24 mouse cellular contexts compared by ENCODE assay signal in the genomic region with DNA sequence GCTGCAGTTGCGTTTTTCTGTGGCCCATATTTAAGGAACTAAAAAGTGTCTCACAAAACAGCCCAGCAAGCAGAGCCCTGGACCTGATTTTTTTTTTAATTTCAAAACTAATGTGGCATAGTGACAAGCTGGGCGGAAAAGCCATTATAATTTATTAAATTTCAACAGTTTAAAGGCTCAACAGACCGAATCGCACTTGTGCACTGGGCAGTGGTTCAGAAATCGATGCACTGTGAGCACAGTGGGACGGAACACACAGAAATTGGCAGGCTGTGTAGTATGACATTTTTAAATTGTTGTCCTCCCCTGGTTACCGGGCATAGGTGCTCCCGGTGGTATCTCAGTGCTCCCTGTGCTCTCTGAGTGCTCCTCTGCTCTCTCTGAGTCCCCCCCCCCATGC. TPM values are rescaled to one million over a fixed set of nuclear protein-coding genes. Genes with fewer than 3 reads are reported as not detected.
A peak's percentile ranks its signal among the peaks of the same experiment; 100 is the strongest.
DNase-seq lines count a peak whose midpoint lies in the region; ATAC-seq and TF ChIP-seq lines count a peak whose summit lies in the region.
"Had no signal": no experiment of that assay in that cellular context is flagged by ENCODE, and none has a peak within 500 bp of the region (broad histone marks: within the 10 kb centered on the region; RNA-seq: fewer than 3 reads in every experiment).

No protein-coding gene starts in this region.

- no peak overlapping the region for H3K9ac ChIP-seq in hindbrain, postnatal 0 days (replicated peaks; ENCODE audit: low read length)
- no peak overlapping the region for H3K9ac ChIP-seq in heart, embryonic 11.5 days (ENCODE audit: low read depth, low read length)
- H3K9ac ChIP-seq: embryonic facial prominence, embryonic 15.5 days; heart, embryonic 15.5 days; hindbrain, embryonic 14.5 days; midbrain, embryonic 15.5 days; neural tube, embryonic 13.5 days had no signal

- H3K4me3 ChIP-seq in hindbrain, postnatal 0 days (ENCODE audit: low read length), result no peak overlapping the region
- H3K4me3 ChIP-seq in hindbrain, embryonic 10.5 days, result no peak overlapping the region
- no peak overlapping the region for H3K4me3 ChIP-seq in left cerebral cortex, adult 2 months
- no peak overlapping the region for H3K4me3 ChIP-seq in cerebellum, adult 2 months (replicated peaks; ENCODE audit: insufficient read depth, low read depth, low read length)
- no peak overlapping the region for H3K4me3 ChIP-seq in heart, embryonic 11.5 days (ENCODE audit: low read depth, low read length)
- H3K4me3 ChIP-seq: embryonic facial prominence, embryonic 15.5 days; heart, embryonic 15.5 days; midbrain, embryonic 15.5 days; myocyte; neural tube, embryonic 13.5 days had no signal

- H3K9me3 ChIP-seq in hindbrain, postnatal 0 days (ENCODE audit: low read length), result no peaks in the 10 kb centered on the region
- H3K9me3 ChIP-seq in hindbrain, embryonic 10.5 days, result peaks cover 5% of the 10 kb centered on the region; the same call in 1 of the 2 replicates
- no peaks in the 10 kb centered on the region for H3K9me3 ChIP-seq in heart, embryonic 11.5 days (replicated peaks; ENCODE audit: control insufficient read depth, low read length)
- H3K9me3 ChIP-seq: embryonic facial prominence, embryonic 15.5 days; heart, embryonic 15.5 days; midbrain, embryonic 15.5 days; neural tube, embryonic 13.5 days had no signal

- H3K27ac ChIP-seq in hindbrain, postnatal 0 days, result no peak overlapping the region
- H3K27ac ChIP-seq in hindbrain, embryonic 10.5 days, result no peak overlapping the region
- peak overlapping the region; percentile 55; the same call in 1 of the 2 replicates for H3K27ac ChIP-seq in left cerebral cortex, adult 2 months
- H3K27ac ChIP-seq in cerebellum, adult 2 months (ENCODE audit: insufficient read depth, low read length), result peak overlapping the region; percentile 40; the same call in 1 of the 2 replicates
- no peak overlapping the region for H3K27ac ChIP-seq in heart, embryonic 11.5 days (ENCODE audit: low read depth, low read length)
- H3K27ac ChIP-seq: embryonic facial prominence, embryonic 15.5 days; heart, embryonic 15.5 days; hindbrain, embryonic 14.5 days; midbrain, embryonic 15.5 days; neural tube, embryonic 13.5 days had no signal

- no peak for TF ChIP-seq POLR2A in cerebellum, adult 2 months (IDR thresholded peaks at IDR 0.05; ENCODE audit: borderline replicate concordance, insufficient read depth, low read length)

- no peak for ATAC-seq in hindbrain, postnatal 0 days
- ATAC-seq in heart, embryonic 11.5 days (replicated peaks; ENCODE audit: insufficient number of reproducible peaks, low FRiP score, low TSS enrichment), result no peak
- no peak for ATAC-seq in erythroid progenitor cell, adult 5-6 weeks (replicated peaks; ENCODE audit: low FRiP score, poor library complexity, severe bottlenecking)
- ATAC-seq: CD4-positive, CD25-positive, alpha-beta regulatory T cell, adult 4 months; midbrain, embryonic 15.5 days had no signal

- no peaks in the 10 kb centered on the region; the same call in 1 of the 2 replicates for H3K4me1 ChIP-seq in hindbrain, postnatal 0 days (ENCODE audit: insufficient read depth, low read length)
- H3K4me1 ChIP-seq in hindbrain, embryonic 10.5 days (replicated peaks), result no peaks in the 10 kb centered on the region
- peaks cover 29% of the 10 kb centered on the region for H3K4me1 ChIP-seq in cerebellum, adult 2 months (ENCODE audit: control insufficient read depth, insufficient read depth, low read length)
- no peaks in the 10 kb centered on the region for H3K4me1 ChIP-seq in heart, embryonic 11.5 days (ENCODE audit: control insufficient read depth, insufficient read depth, low read length)
- H3K4me1 ChIP-seq: embryonic facial prominence, embryonic 15.5 days; heart, embryonic 15.5 days; midbrain, embryonic 15.5 days had no signal

- DNase-seq in hindbrain, postnatal 0 days (ENCODE audit: low spot score), result peak; percentile 37
- no peak for DNase-seq in hindbrain, embryonic 10.5 days (ENCODE audit: low spot score)
- no peak for DNase-seq in left cerebral cortex, adult 2 months (ENCODE audit: extremely low spot score in 1 of 2, low spot score in 2 of 2)
- no peak for DNase-seq in left cerebral cortex, adult 11 months (ENCODE audit: low spot score)
- DNase-seq in cerebellum, adult 2 months, result peak; percentile 70 to 84
- peak; percentile 66 to 75 for DNase-seq in cerebellum, postnatal 25 days
- DNase-seq: adrenal gland, postnatal 25 days; heart, postnatal 36 days; lung, postnatal 4 days; retina, postnatal 1 day; thymus, adult 18-20 months; thymus, postnatal 4 days had no signal

- H3K36me3 ChIP-seq in hindbrain, postnatal 0 days (ENCODE audit: insufficient read depth, low read length), result no peaks in the 10 kb centered on the region
- H3K36me3 ChIP-seq in hindbrain, embryonic 10.5 days, result 0 out of 2 replicates have a peak, but pooled peaks cover 8% of the 10 kb centered on the region
- no peaks in the 10 kb centered on the region for H3K36me3 ChIP-seq in heart, embryonic 11.5 days (ENCODE audit: control insufficient read depth, insufficient read depth, low read length)
- H3K36me3 ChIP-seq: embryonic facial prominence, embryonic 15.5 days; heart, embryonic 15.5 days; midbrain, embryonic 15.5 days had no signal

- no peak overlapping the region for H3K4me2 ChIP-seq in hindbrain, postnatal 0 days (ENCODE audit: low read depth, low read length)
- H3K4me2 ChIP-seq in heart, embryonic 11.5 days, result no peak overlapping the region
- H3K4me2 ChIP-seq: embryonic facial prominence, embryonic 15.5 days; heart, embryonic 15.5 days; hindbrain, embryonic 14.5 days; midbrain, embryonic 15.5 days; neural tube, embryonic 13.5 days had no signal

- intact Hi-C loops in left cerebral cortex, adult 2 months (cut with DNase I), result no loop called here

- 42% methylated on average over 8 of the region's 8 CpGs for WGBS in hindbrain, postnatal 0 days
- WGBS in hindbrain, embryonic 10.5 days, result 93% methylated on average over 8 of the region's 8 CpGs
- 15% methylated on average over 8 of the region's 8 CpGs for WGBS in cerebellum, adult 2 months
- 88% methylated on average over 8 of the region's 8 CpGs for WGBS in heart, embryonic 11.5 days (ENCODE audit: insufficient replicate concordance)

- no peaks in the 10 kb centered on the region for H3K27me3 ChIP-seq in hindbrain, postnatal 0 days (ENCODE audit: insufficient read depth, low read length)
- H3K27me3 ChIP-seq in hindbrain, embryonic 10.5 days (ENCODE audit: insufficient read depth, poor library complexity, severe bottlenecking), result no peaks in the 10 kb centered on the region
- no peaks in the 10 kb centered on the region for H3K27me3 ChIP-seq in cerebellum, adult 2 months (ENCODE audit: control insufficient read depth, insufficient read depth, low read length)
- no peaks in the 10 kb centered on the region for H3K27me3 ChIP-seq in heart, embryonic 11.5 days (ENCODE audit: control insufficient read depth, insufficient read depth, low read length)
- H3K27me3 ChIP-seq: embryonic facial prominence, embryonic 15.5 days; heart, embryonic 15.5 days; midbrain, embryonic 15.5 days; neural tube, embryonic 13.5 days had no signal

- TF ChIP-seq CTCF in hindbrain, postnatal 0 days (IDR thresholded peaks at IDR 0.05; ENCODE audit: low read depth), result no peak
- TF ChIP-seq CTCF in left cerebral cortex, adult 2 months (IDR thresholded peaks at IDR 0.05), result no peak
- TF ChIP-seq CTCF in cerebellum, adult 2 months (IDR thresholded peaks at IDR 0.05; ENCODE audit: borderline replicate concordance, insufficient read depth, low read depth, low read length), result no peak

RNA-seq across cellular contexts. Expression of a gene that starts 33.2 kb away (rescaled TPM):
- total RNA-seq in hindbrain, postnatal 0 days (2014; rRNA removed), result 173 and 190 TPM in 2 replicates
- polyA plus RNA-seq in hindbrain, postnatal 0 days (2015; fragmentation: Nextera tagmentation; extraction: Ambion mirVana), result 135 and 148 TPM in 2 replicates
- 48.5 and 78.2 TPM in 2 replicates for polyA plus RNA-seq in hindbrain, embryonic 10.5 days (2016; fragmentation: Nextera tagmentation; extraction: Ambion mirVana)
- total RNA-seq in left cerebral cortex, adult 2 months (2021), result 100 to 1,000 TPM; 466 to 500 TPM
- 141 and 163 TPM in 2 replicates for polyA plus RNA-seq in cerebellum, adult 2 months (2012; rRNA removed)
- polyA plus RNA-seq in heart, embryonic 11.5 days (2014; fragmentation: Nextera tagmentation; extraction: Ambion mirVana), result 0.49 and 1.3 TPM in 2 replicates
- total RNA-seq in erythroid progenitor cell, adult 5-6 weeks (2015; ENCODE audit: low replicate concordance), result not detected in 2 replicates
- total RNA-seq in erythroid progenitor cell, adult 5-6 weeks (2017; ENCODE audit: low replicate concordance), result not detected in 2 replicates
- total RNA-seq: common myeloid progenitor, adult 5-6 weeks; liver, adult 2 months; megakaryocyte-erythroid progenitor cell, adult 5-6 weeks had no signal
- polyA plus RNA-seq: CD4-positive, CD25-positive, alpha-beta regulatory T cell, adult 4 months; liver, adult 2 months had no signal

Comparison
In these comparisons a context has a peak if more than half of its experiments do, and no peak if none do; other contexts are left out.
1. DNase-seq: peak in hindbrain, postnatal 0 days (single experiment), cerebellum, adult 2 months (2 of 2) and cerebellum, postnatal 25 days (2 of 2); none in hindbrain, embryonic 10.5 days (single experiment), left cerebral cortex, adult 2 months (0 of 2) and left cerebral cortex, adult 11 months (single experiment).
2. H3K27ac ChIP-seq: peak in left cerebral cortex, adult 2 months (single experiment) and cerebellum, adult 2 months (single experiment); none in hindbrain, postnatal 0 days (single experiment), hindbrain, embryonic 10.5 days (single experiment) and heart, embryonic 11.5 days (single experiment).
3. RNA of a gene that starts 33.2 kb away (polyA plus RNA-seq): 135 to 148 TPM in hindbrain, postnatal 0 days, 141 to 163 TPM in cerebellum, adult 2 months and 48.5 to 78.2 TPM in hindbrain, embryonic 10.5 days; 0.49 to 1.3 TPM in heart, embryonic 11.5 days; every median in the first group is over 10 times any median in the second.